Mouse (Mus musculus): ENCODE measurements at regions not wholly inside any gene's neighbourhood (a gene's known extent, or its start where the extent isn't known, plus 50 kb on each side); places are given as distances from the start of the nearest gene placed in this dataset.
A peak's percentile ranks its signal among the peaks of the same experiment; 100 is the strongest.

GRCm38 (mm10) chr4:127758961-127759360 lies 211.8 kb downstream of the CK137956 start:
- DNase-seq (ENCODE audit: low spot score in 2 of 2) = no peak

- no peak for DNase-seq (ENCODE audit: low spot score in 2 of 2)
These were observed 214.5 kb downstream of the CK137956 start for GRCm38 (mm10) chr4:127756238-127756637.

- DNase-seq (ENCODE audit: low spot score in 2 of 2) = no peak
These were observed 220.0 kb downstream of the CK137956 start for GRCm38 (mm10) chr4:127750781-127751180.

GRCm38 (mm10) chr4:127747876-127748275 lies 222.9 kb downstream of the CK137956 start:
- no peak for DNase-seq (ENCODE audit: low spot score in 2 of 2)

- no peak for DNase-seq (ENCODE audit: low spot score in 2 of 2)
These were observed 234.0 kb downstream of the CK137956 start for GRCm38 (mm10) chr4:127736781-127737180.

- DNase-seq (ENCODE audit: low spot score in 2 of 2) = no peak
These were observed 234.6 kb downstream of the CK137956 start for GRCm38 (mm10) chr4:127736151-127736550.

- DNase-seq (ENCODE audit: low spot score in 2 of 2) = no peak
These were observed 236.1 kb downstream of the CK137956 start for GRCm38 (mm10) chr4:127734641-127735040.

GRCm38 (mm10) chr4:127718661-127719060 lies 252.1 kb downstream of the CK137956 start:
- no peak for DNase-seq (ENCODE audit: low spot score in 2 of 2)

GRCm38 (mm10) chr4:127712274-127712673 lies 258.5 kb downstream of the CK137956 start:
- DNase-seq (ENCODE audit: low spot score in 2 of 2) = no peak

- DNase-seq (ENCODE audit: low spot score in 2 of 2) = no peak
These were observed 259.9 kb downstream of the CK137956 start for GRCm38 (mm10) chr4:127710816-127711215.

- DNase-seq (ENCODE audit: low spot score in 2 of 2) = no peak
These were observed 261.0 kb downstream of the CK137956 start for GRCm38 (mm10) chr4:127709746-127710145.

GRCm38 (mm10) chr4:127708186-127708585 lies 262.6 kb downstream of the CK137956 start:
- peak in 1 of 2 experiments; percentile 55 for DNase-seq (ENCODE audit: low spot score in 2 of 2)

- DNase-seq (ENCODE audit: low spot score in 2 of 2) = no peak
These were observed 263.6 kb downstream of the CK137956 start for GRCm38 (mm10) chr4:127707126-127707525.

- no peak for DNase-seq (ENCODE audit: low spot score in 2 of 2)
These were observed 269.1 kb downstream of the CK137956 start for GRCm38 (mm10) chr4:127701651-127702050.

- DNase-seq (ENCODE audit: low spot score in 2 of 2) = no peak
These were observed 280.8 kb downstream of the CK137956 start for GRCm38 (mm10) chr4:127689986-127690385.

- no peak for DNase-seq (ENCODE audit: low spot score in 2 of 2)
These were observed 285.7 kb downstream of the CK137956 start for GRCm38 (mm10) chr4:127685021-127685420.

- DNase-seq (ENCODE audit: low spot score in 2 of 2) = no peak
These were observed 291.4 kb downstream of the CK137956 start for GRCm38 (mm10) chr4:127679391-127679790.

- no peak for DNase-seq (ENCODE audit: low spot score in 2 of 2)
These were observed 292.3 kb downstream of the CK137956 start for GRCm38 (mm10) chr4:127678437-127678836.

GRCm38 (mm10) chr4:127675745-127676315 lies 294.9 kb downstream of the CK137956 start:
- DNase-seq (ENCODE audit: low spot score in 2 of 2) = no peak

- no peak for DNase-seq (ENCODE audit: low spot score in 2 of 2)
These were observed 302.0 kb upstream of the Gjb5 start for GRCm38 (mm10) chr4:127659950-127660349.

GRCm38 (mm10) chr4:127651601-127652000 lies 293.6 kb upstream of the Gjb5 start:
- DNase-seq (ENCODE audit: low spot score in 2 of 2) = no peak

GRCm38 (mm10) chr4:127648011-127648410 lies 290.0 kb upstream of the Gjb5 start:
- DNase-seq (ENCODE audit: low spot score in 2 of 2) = no peak

- no peak for DNase-seq (ENCODE audit: low spot score in 2 of 2)
These were observed 289.2 kb upstream of the Gjb5 start for GRCm38 (mm10) chr4:127647189-127647588.

All from frontal cortex, postnatal 14 days (tissue).